Mouse (Mus musculus) large intestine, adult 2 months (tissue): Measurements from ENCODE around the gene Gm9903. TPM values are rescaled to one million over a fixed set of nuclear protein-coding genes. Genes with fewer than 3 reads are reported as not detected.

Experiments used
- DNase-seq: peaks from one replicate; pipeline ENCODE4 v3.0.0-alpha.2; 2012; ENCODE audit warnings: low read depth, low spot score
- WGBS: fragments of 180-500 bp; shearing (Covaris S2); methylation state at CpG from one replicate; pipeline ENCODE4 v1.1.7; 2018; 5-methylcytosine and 5-hydroxymethylcytosine counted together
- polyA plus RNA-seq: library from polyadenylated mRNA; depleted of rRNA; stranded (reverse); fragments of >200 nt; gene quantifications from 2 replicates; pipeline ENCODE4 v1.2.3, GENCODE M21; 2012; rRNA removed

The Gm9903 gene
- 0.38 and 0.56 TPM in 2 replicates for polyA plus RNA-seq

DNA sequence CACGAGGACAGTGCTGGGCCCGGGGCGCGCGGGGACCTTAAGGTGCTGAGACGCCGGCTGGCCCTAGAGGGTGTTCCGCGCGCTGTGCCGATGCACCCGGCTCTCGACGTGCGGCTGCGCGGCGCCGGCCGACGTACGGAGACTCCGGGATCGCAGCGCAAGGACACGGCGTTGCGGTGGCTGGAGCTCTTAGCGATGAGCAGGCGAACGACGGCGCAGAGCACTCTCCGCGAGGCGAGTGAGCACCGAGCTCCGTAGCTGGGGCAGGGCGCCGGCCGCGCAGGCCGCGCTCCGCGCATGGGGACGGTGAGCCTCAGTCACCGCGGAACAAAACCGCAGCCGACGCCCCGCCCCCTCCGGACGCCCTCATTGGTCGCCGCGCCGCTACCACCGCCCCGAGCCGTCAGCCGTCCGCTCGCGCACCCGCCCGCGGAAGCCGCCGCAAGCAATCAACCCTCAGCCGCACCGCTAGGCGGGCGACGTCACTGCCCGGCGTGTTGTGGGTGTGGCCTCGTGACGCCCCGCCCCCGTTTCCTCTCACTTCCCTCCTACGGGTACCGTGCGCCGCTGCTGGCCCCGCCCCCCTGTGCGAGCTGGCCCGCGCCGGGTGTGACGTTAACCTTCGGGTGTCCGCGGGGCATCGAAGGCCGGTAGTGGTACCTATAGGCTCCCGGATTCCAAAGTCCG lies at the start of gene Gm9903, which contains the start of gene Fam53a:
Gene Gm9903, plus strand, starts transcription at position 625 of the 687 bp plus-strand sequence.
Gene Fam53a, minus strand, starts transcription at position 335 of the 687 bp plus-strand sequence.
- WGBS: under 1% methylated on average over 99 of the region's 99 CpGs
- DNase-seq: no peak

GRCm38 (mm10) chr5:33580336-33580735 lies 49.4 kb upstream of the Gm9903 start:
- WGBS: 50% methylated on average over 1 of the region's 1 CpGs
- DNase-seq: no peak

GRCm38 (mm10) chr5:33587498-33588058 lies 42.1 kb upstream of the Gm9903 start:
- DNase-seq: no peak
- 77% methylated on average over 18 of the region's 18 CpGs for WGBS

DNA sequence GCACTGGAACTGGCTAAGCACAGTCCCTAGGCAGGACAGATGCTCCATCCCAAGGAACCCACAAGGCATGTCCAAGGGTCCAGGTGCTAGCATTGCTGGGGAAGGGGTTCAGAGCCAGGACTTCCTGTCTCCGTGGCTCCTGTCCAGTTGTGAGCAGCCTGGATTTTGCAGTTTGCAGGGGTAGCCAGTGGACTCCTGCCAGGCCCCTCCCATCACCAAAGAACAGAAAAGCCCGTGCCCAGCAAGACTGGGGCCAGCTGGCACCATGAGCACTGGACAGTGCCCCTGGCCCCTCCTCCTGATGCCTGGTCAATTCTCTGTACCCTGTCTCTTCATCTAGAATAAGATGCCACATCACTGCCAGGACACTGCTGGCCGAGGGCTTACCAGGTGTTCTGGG lies 41.7 kb upstream of the Gm9903 start:
- no peak for DNase-seq
- WGBS: 59% methylated on average over 3 of the region's 3 CpGs

DNA sequence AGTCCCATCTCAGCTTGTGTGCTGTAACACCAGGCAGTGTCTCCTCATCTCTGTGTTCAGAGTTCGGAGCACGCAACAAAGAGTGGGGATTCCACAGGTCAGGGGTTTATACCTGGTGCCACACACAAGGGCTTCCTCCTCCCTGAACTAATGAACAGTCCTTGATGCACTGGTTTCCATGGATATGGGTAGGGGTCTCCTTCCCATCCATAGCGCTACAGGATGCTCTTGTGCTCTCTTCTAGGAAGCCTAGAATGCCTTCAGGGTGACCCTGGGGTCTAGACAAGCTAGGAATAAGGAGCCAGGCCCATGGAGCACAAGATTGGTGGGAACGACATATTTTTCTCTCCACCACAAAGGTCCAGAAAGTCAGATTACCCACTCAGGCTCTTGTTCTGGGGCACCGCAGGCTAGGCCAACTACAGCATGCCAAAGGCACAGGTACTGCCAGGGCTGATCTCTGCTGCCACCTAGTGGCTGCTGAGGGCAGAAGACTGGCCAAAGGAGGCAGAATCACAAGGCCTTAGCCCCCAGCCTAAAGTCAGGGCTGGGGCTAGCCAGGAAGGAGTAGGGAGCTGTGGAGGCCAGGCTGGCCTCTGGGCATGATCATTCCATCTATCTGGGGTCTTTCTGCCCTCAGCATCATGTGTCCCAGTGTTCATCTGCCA lies 40.4 kb upstream of the Gm9903 start:
- WGBS: 60% methylated on average over 5 of the region's 5 CpGs

DNA sequence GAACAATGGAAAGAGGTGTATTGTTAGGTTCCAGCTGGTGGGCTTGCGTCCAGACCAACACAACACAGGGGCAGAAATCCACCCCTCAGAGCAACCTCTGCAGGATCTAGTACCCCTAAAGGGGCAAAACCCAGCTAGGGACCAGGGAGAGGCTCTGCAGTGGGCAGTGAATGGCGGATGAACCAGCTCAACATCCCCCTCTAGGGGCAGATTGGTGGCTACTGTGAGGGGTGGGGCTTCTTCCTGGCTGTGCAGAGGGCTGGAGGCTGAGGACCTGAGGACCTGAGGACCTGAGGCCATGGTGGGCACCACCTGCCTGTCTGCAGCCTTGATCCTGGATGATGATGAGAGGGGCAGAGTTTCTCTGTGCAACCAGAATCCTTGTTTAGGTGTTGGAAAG lies 36.1 kb upstream of the Gm9903 start:
- 33% methylated on average over 2 of the region's 2 CpGs for WGBS
- DNase-seq: no peak

More for the DNA sequence above, 40.4 kb upstream of the Gm9903 start:
- DNase-seq: peak; percentile 36

DNA sequence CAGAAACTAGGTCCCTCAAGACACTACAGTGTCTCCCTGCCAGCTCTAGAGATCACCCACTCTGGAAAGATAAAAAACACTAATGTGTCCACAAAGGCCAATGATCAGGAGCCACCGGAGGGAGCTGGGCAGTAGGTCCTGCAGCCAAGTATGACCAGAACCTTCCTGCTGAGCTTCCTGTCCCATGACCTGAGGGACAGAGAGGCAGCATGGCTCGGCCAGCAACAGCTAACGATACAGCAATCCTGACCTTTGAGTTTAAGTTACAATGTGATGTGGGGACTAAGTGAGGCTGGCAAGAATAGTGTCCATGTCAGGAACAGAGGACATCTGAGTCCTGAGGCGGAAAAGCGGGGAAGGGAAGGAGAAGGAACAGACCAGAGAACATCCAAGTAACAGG lies 24.4 kb upstream of the Gm9903 start:
- 82% methylated on average over 5 of the region's 5 CpGs for WGBS
- DNase-seq: no peak

- no peak for DNase-seq
- 80% methylated on average over 7 of the region's 7 CpGs for WGBS
Measured at GRCm38 (mm10) chr5:33606631-33607030, 23.1 kb upstream of the Gm9903 start.

GRCm38 (mm10) chr5:33607434-33607833 lies 22.3 kb upstream of the Gm9903 start:
- DNase-seq: no peak
- WGBS: 92% methylated on average over 15 of the region's 15 CpGs

DNA sequence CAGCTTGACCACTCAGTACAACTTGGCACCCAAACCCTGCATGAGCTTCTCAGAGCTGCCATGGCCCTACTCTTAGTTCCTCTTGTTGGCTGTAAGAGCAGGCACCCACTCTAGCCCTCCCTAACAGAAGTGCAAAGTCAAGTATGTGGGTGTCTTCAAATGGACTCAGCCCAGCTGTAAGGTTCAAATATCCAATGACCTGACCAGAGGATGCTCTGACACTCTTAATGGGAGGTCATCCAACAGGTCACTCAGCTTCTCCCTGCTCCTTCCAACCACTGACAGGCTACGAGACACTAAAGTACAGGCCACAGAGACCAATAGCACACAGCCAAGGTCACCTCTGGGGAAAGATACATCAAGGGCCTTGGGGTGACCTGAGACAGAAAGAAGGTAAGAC lies 20.5 kb upstream of the Gm9903 start:
- DNase-seq: no peak
- 97% methylated on average over 1 of the region's 1 CpGs for whole genome bisulfite sequencing

DNA sequence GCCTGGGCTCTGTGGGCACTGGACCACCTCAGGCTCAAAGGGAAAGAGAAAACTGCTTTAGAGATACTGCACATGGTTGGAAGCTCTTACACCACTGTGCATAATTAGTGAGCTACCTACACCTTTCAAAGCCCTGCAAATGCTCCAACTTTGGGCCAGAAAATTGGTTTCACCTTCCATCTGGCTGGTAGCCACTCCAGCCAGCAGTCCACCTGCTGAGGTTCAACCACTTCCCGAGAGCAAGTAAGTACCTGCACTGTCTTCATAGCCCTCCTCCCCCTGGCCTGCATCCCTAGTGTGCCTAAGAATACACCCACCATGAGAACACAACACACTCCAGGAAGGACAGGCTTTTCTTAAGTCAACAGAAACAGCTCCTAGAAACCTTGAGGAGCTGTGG lies 17.9 kb upstream of the Gm9903 start:
- no peak for DNase-seq
- 89% methylated on average over 1 of the region's 1 CpGs for WGBS

DNA sequence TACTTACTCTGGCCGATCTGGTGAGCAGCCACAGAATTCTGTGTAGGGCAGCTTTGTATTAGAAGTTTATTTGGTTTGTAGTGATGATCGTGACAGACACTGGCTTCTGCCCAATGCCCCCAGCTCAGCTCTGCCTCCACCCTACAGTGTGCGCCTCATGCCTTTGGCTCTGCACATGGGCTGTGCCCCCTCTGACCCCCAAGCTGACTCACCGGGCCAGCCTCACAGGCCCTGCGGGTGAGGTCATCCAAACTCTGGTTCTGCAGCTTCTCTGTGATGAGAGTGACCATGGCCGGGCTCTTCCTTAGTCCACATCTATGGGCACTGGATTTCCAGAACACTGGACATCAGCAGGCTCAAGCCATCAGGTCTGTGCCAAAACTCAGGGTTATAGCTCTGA lies 15.3 kb upstream of the Gm9903 start:
- no peak for DNase-seq
- WGBS: 81% methylated on average over 6 of the region's 6 CpGs

DNA sequence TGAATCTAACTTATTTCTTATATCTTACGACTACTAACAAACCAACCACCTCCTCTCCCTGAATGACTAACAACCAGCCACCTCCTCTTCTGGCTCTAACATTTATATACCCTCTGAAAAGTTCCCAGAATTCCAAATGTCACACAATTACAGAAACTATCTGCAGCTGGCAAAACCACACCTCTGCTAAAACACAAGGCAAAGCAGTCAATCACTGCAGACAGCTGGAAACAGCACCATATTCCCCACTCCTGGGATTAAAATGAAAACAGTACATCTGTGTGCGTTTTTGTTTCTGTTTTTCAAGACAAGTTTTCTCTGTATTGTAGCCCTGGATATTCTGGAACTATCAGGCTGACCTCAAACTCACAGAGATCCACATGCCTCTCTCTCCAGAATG lies 7.1 kb upstream of the Gm9903 start:
- no peak for DNase-seq
- WGBS: 90% methylated on average over 2 of the region's 2 CpGs

DNA sequence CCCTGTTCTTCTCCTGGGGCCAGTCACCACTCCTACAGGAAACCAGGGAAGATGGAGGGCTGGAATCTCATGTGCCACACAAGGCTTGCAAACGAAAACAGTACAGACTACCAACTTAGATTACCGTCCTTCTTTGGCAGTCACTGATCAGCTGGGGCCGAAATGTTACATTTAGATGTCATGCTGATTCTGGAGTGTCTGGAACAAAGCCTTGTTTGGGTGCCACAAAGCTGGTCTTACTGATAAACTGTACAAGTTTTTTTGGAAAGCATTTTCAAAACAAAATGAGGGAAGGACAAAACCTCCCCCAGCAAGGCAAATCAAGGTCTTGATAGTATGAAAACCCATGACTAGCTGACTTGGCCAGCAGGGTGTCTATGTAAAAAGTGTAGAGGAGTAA lies 6.0 kb upstream of the Gm9903 start:
- no peak for DNase-seq
- WGBS: 86% methylated on average over 3 of the region's 3 CpGs

DNA sequence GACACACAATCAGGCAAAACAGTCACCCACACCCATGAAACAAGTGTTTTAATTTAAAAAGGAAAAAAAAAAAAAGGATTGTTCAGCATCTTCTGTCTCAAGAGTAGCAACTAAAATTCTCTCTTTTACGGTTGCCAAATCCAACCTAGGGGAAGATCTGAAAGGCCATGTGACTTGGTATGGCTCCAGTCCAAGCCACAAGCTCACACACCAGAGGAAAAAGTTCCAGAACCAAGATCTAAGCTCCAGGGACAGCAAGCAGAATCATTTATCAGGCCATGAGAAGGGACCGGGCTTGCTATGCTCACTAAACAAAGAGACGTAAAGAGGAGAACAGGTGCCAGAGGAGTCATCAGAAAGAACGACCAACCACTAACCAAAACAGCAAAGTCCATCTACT lies 1.8 kb upstream of the Gm9903 start:
- 10% methylated on average over 4 of the region's 4 CpGs for WGBS
- no peak for DNase-seq

DNA sequence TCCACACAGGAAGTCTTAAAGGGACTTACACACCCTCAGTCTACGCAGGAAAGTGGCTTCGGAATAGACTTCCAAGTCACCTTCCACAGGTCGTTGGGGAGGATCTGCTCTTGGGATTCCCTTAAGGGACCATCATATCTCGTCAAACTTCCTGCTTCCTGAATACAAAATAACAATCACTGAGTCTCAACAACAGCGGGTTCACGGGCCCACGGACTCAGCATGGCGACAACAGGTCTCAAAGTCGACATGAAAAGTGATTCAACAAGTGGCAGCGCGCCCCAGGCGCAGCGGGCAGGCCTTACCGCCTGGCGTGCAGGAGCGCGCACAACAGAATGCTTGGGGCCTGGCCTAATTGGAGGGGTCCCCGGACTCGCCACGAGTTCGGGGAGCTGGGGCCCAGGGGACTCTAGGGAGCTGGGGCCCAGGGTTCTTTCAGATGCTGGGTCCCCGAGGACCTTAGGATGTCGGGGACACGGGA lies 865 bp upstream of the Gm9903 start:
- 1% methylated on average over 24 of the region's 24 CpGs for WGBS
- no peak for DNase-seq

DNA sequence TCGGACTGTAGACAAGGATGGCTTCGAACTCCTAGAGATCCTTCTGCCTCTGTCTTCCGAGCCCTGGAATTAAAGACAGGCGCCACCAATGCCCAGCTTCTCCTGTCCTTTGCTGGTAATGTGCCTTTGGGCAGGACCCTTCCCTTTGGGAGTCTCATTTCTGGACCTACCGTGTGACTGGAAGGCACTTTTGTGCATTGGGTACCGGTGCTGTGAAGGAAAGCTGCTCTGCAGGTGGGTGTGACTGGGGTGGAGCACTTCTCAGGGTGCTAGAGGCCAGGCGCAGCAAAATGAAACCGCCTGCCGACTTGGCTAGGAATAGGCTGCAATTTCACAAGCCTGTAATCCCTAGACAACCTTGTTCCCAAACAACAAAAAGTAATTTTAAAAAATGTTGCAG lies 336 bp downstream of the Gm9903 start:
- WGBS: under 1% methylated on average over 9 of the region's 9 CpGs
- no peak for DNase-seq

- WGBS: 23% methylated on average over 4 of the region's 4 CpGs
- DNase-seq: no peak
Measured at GRCm38 (mm10) chr5:33630615-33631014, 890 bp downstream of the Gm9903 start.

GRCm38 (mm10) chr5:33632526-33632925 lies 2.8 kb downstream of the Gm9903 start:
- DNase-seq: no peak
- WGBS: 84% methylated on average over 1 of the region's 1 CpGs

DNA sequence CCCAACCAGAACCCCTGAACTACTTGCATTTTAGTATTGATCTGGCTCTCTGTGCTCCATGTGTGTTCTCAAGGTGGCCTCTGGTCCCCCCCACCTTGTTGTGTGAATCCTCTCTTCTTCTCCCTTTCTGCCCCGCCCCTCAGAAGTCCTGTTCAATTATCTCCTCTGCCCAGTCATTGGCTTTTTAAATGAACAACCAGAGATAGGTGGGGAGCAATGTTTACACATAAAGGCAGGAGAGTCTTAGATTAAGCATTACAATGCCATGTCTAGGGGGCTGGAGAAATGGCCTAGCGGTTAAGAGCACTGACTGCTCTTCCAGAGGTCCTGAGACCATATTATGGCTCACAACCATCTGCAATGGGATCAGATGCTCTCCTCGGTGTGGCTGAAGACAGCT lies 5.6 kb downstream of the Gm9903 start:
- 86% methylated on average over 3 of the region's 3 CpGs for WGBS
- no peak for DNase-seq
